Mouse (Mus musculus) ES-E14 (cell line): ENCODE results near the gene Utrn. TPM values are rescaled to one million over a fixed set of nuclear protein-coding genes. Genes with fewer than 3 reads are reported as not detected.
A peak's percentile ranks its signal among the peaks of the same experiment; 100 is the strongest.

Experiments used
- DNase-seq: peaks from one replicate; pipeline ENCODE4 v3.0.0-alpha.2; 2013; ENCODE audit warnings: low read depth, low spot score
- H3K27ac ChIP-seq: 2 replicates; pipeline ENCODE4 v1.5.1; 2012; ENCODE audit warnings: low read depth, mild to moderate bottlenecking, low read length, moderate library complexity, mixed read lengths; ENCODE audit not compliant: poor library complexity, insufficient read depth, severe bottlenecking
- H3K36me3 ChIP-seq: 2 replicates; pipeline ENCODE4 v1.6.1; 2012; ENCODE audit warnings: mild to moderate bottlenecking, low read length, moderate library complexity, mixed read lengths; ENCODE audit not compliant: control insufficient read depth, poor library complexity, insufficient read depth, severe bottlenecking
- H3K4me1 ChIP-seq, 2 experiments: fragments of 150-350 bp in 1 of 2; sonication (generic) in 1 of 2; 2 replicates each; pipeline ENCODE4 v1.6.1; 2012; ENCODE audit warnings: low read length in 2 of 2, mild to moderate bottlenecking in 1 of 2, mixed read lengths in 1 of 2; ENCODE audit not compliant: control insufficient read depth in 2 of 2, insufficient read depth in 2 of 2, poor library complexity in 1 of 2
- H3K4me3 ChIP-seq, 2 experiments: fragments of 150-350 bp in 1 of 2; sonication (generic) in 1 of 2; 2 replicates each; pipeline ENCODE4 v1.5.1; 2012; ENCODE audit warnings: low read length in 2 of 2, low read depth in 1 of 2, mild to moderate bottlenecking in 1 of 2, mixed read lengths in 1 of 2; ENCODE audit not compliant: insufficient read depth in 1 of 2, poor library complexity in 1 of 2, severe bottlenecking in 1 of 2
- H3K9ac ChIP-seq: 2 replicates; pipeline ENCODE4 v1.6.1; 2012; ENCODE audit warnings: low read depth, mild to moderate bottlenecking, low read length, mixed read lengths; ENCODE audit not compliant: poor library complexity, insufficient read depth, severe bottlenecking
- H3K9me3 ChIP-seq: fragments of 150-350 bp; sonication (generic); 2 replicates; pipeline ENCODE4 v1.6.1; 2012; ENCODE audit warnings: low read depth, mild to moderate bottlenecking, low read length; ENCODE audit not compliant: control insufficient read depth, insufficient read depth
- CHD2 ChIP-seq: IDR thresholded peaks from 2 replicates; pipeline ENCODE4 v1.6.1; 2014; ENCODE audit warnings: mild to moderate bottlenecking, low read depth, low read length, inconsistent platforms
- HCFC1 ChIP-seq: IDR thresholded peaks from 2 replicates; pipeline ENCODE4 v1.6.1; 2012; ENCODE audit warnings: low read length, inconsistent platforms, borderline replicate concordance; ENCODE audit not compliant: insufficient read depth
- MAFK ChIP-seq: IDR thresholded peaks from 2 replicates; pipeline ENCODE4 v1.6.1; 2014; ENCODE audit warnings: mild to moderate bottlenecking, low read depth, low read length, inconsistent platforms; ENCODE audit not compliant: insufficient read depth
- ZC3H11A ChIP-seq: IDR thresholded peaks from 2 replicates; pipeline ENCODE4 v1.6.1; 2012; ENCODE audit warnings: low read depth, mild to moderate bottlenecking, inconsistent platforms, low read length, borderline replicate concordance
- ZNF384 ChIP-seq: IDR thresholded peaks from 2 replicates; pipeline ENCODE4 v1.6.1; 2012; ENCODE audit warnings: low read depth, low read length, inconsistent platforms
- in situ Hi-C, 2 experiments: fragments of 600-800 bp; cut with MboI; formaldehyde crosslinking; loops; one replicate each; pipeline ENCODE4 v1.15.1; 2025; ENCODE audit warnings: low sequenced_read_pairs in 2 of 2, inconsistent platforms in 1 of 2; ENCODE audit not compliant: unreplicated experiment in 2 of 2
- total RNA-seq: library from RNA; depleted of rRNA; stranded (reverse); fragments of 300-350 nt; gene quantifications from 2 replicates; pipeline ENCODE4 v1.2.3, GENCODE M21; 2012

Utrn gene
- total RNA-seq, 1 experiment, result 66.9 TPM

- no peak for DNase-seq
- Histone ChIP-seq H3K9me3 (no peaks in the 10 kb centered on the region), H3K27ac (no peak overlapping the region), H3K4me3 (no peak overlapping the region), H3K36me3 (no peaks in the 10 kb centered on the region), H3K9ac (no peak overlapping the region), H3K4me1 (peaks cover 0 to 16% of the 10 kb centered on the region in 2 experiments; a peak in 2 of 4 replicates)
- no peak for TF ChIP-seq ZC3H11A
- TF ChIP-seq ZNF384, result no peak
- no peak for TF ChIP-seq MAFK
- no peak for TF ChIP-seq HCFC1
- no peak for TF ChIP-seq CHD2
- in situ Hi-C loops, result no loop called here
These were observed 54.8 kb downstream of the Utrn start for GRCm38 (mm10) chr10:12814411-12814810.

GRCm38 (mm10) chr10:12813881-12814280, 55.3 kb downstream of the Utrn start:
- Histone ChIP-seq H3K9me3 (no peaks in the 10 kb centered on the region), H3K9ac (no peak overlapping the region), H3K27ac (no peak overlapping the region), H3K4me3 (no peak overlapping the region), H3K4me1 (peaks cover 2 to 16% of the 10 kb centered on the region in 2 experiments; a peak in 2 of 4 replicates), H3K36me3 (no peaks in the 10 kb centered on the region)
- in situ Hi-C loops, result no loop called here
- TF ChIP-seq CHD2, result no peak
- no peak for TF ChIP-seq ZC3H11A
- TF ChIP-seq MAFK, result no peak
- no peak for TF ChIP-seq ZNF384
- no peak for TF ChIP-seq HCFC1
- DNase-seq, result no peak

- in situ Hi-C loops, result no loop called here
- peak overlapping the region; percentile 41 for H3K27ac ChIP-seq
- TF ChIP-seq HCFC1 (no peak), CHD2 (no peak)
These were observed 55.9 kb downstream of the Utrn start for GRCm38 (mm10) chr10:12813211-12813811.

GRCm38 (mm10) chr10:12812680-12813079, 56.5 kb downstream of the Utrn start:
- in situ Hi-C loops, result no loop called here
- no peak for DNase-seq
- H3K9me3 ChIP-seq, result no peaks in the 10 kb centered on the region
- H3K9ac ChIP-seq, result no peak overlapping the region
- TF ChIP-seq CHD2 (no peak), ZC3H11A (no peak), HCFC1 (no peak), ZNF384 (no peak), MAFK (no peak)
- H3K4me3 ChIP-seq, result no peak overlapping the region
- H3K36me3 ChIP-seq, result no peaks in the 10 kb centered on the region
- H3K4me1 ChIP-seq, result peaks cover 4 to 16% of the 10 kb centered on the region in 2 experiments; a peak in 2 of 4 replicates
- H3K27ac ChIP-seq, result no peak overlapping the region

More at GRCm38 (mm10) chr10:12813211-12813811, 55.9 kb downstream of the Utrn start:
- Histone ChIP-seq H3K9ac (peak overlapping the region; percentile 27; the same call in 1 of the 2 replicates), H3K36me3 (no peaks in the 10 kb centered on the region), H3K4me3 (peak overlapping the region; percentile 15 to 47; a peak in 3 of 4 replicates), H3K4me1 (peaks cover 4 to 16% of the 10 kb centered on the region in 2 experiments; a peak in 2 of 4 replicates), H3K9me3 (no peaks in the 10 kb centered on the region)
- DNase-seq, result no peak

- TF ChIP-seq MAFK, result no peak
- TF ChIP-seq ZC3H11A, result no peak
- TF ChIP-seq ZNF384, result no peak
- TF ChIP-seq HCFC1, result no peak
- TF ChIP-seq CHD2, result no peak
- Histone ChIP-seq H3K4me1 (peaks cover 4 to 17% of the 10 kb centered on the region in 2 experiments; a peak in 2 of 4 replicates), H3K36me3 (no peaks in the 10 kb centered on the region), H3K4me3 (no peak overlapping the region), H3K9me3 (no peaks in the 10 kb centered on the region), H3K27ac (no peak overlapping the region), H3K9ac (no peak overlapping the region)
- no peak for DNase-seq
- in situ Hi-C loops, result no loop called here
These were observed 58.3 kb downstream of the Utrn start for GRCm38 (mm10) chr10:12810816-12811215.
